Mouse (Mus musculus) kidney, postnatal 14 days (tissue): ENCODE measurements around the gene Lekr1.
"Not testable (repeated sequence)": the region's sequence is repeated elsewhere in the genome, so short reads cannot be mapped to it uniquely, and the experiment has no call there.

Experiments
- DNase-seq: peaks from one replicate; pipeline ENCODE4 v3.0.0; 2022; ENCODE audit warnings: mixed read lengths

Lekr1 gene

DNA sequence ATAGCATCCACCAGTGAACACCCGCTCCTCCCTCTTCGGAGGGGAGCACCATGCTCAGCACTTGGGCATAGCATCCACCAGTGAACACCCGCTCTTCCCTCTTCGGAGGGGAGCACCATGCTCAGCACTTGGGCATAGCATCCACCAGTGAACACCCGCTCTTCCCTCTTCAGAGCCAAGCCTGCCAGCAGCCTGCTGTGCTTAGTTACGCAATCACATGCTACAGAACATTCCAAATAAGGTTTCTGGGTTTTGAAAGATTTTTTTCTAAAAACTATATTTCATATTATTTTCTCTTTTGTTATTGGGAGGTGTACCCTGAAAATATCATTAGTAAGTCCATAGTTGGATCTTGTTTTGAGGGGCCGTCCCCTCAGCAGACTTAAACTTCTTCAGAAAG lies 103.6 kb downstream of the Lekr1 start:
- DNase-seq: not testable (repeated sequence)

DNA sequence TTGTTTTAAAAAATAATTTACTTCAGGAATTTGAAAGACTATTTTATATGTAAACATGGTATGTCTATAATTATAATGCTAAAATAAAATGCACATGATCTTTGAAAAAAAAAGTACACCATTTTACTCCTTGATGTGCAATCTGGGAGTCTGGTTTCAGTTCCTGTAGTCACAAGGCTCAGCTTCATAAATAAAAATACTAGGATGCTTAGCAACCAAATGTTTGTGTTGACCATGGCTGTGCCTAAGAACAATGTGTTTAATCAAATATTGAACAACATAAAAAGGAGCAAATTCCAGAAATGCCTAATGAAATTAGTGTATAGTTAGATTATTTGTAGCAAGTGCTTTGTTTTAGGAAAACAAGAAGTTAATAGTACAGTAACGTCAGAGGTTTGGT lies 107.9 kb downstream of the Lekr1 start:
- DNase-seq: no peak

DNA sequence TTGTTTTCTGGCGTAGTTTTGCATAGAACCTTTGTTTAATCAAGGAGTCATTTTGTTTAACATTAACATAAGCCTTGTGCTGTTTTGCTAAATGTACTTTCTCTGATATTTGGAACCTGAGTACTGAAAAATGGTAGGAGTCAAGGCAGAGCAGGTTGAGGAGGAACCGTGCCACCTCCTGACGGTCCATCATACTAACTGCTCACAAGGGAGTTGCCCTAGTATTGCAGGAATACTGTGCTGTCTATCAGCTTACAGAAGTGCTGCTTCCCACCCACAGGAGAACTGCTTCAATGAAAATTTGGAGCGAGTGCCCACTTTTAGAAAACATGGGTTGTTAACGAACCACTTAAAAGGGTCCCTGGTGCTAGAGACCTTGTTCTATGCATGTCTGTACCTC lies 109.1 kb downstream of the Lekr1 start:
- no peak for DNase-seq

DNA sequence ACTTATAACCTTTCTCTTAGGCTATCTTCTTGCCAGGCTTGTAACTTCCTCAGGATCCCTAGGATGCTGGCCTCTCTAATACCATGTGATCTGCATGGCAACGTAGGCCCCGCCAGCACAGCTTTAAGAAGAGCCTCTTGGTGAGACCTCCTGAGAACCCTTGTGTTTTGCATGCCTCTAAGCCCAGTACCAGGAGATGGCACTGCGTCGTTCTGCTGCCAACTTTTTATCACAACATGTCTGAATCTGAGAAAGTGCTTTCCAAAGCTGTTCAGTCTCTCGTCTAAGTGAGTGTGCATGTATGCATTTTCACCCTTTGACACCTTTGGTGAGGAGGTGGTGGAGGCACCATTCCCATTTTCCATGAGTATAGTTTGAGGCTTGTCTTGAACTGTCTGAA lies 116.2 kb downstream of the Lekr1 start:
- no peak for DNase-seq

DNA sequence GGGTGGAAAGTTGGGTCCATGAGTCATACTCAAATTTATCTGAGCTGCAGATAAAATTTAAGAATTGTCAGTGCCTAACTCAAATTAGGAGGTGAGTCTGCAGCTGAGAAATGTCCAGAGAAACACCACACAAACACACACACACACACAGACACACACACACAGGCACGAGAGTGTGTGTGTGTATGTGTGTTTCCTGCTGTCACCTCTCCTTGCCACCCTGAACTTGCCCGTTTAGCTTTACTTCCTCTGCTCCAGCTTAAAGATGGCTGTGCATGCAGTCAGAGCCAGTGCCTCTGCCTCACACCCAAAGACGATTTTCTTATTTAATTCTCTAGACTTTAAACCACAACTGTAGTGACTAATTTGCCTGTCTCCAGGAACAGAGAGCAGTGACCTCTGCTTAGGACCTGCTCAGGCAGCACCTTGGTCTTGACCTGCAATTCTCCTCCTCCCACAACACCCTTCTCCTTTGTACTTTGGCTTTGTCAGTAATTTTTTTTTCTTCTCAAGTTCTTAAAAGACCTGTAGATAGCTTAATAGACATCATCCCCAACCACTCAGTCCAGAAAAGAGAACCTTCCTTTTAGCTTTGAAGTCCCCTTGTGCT lies 124.2 kb downstream of the Lekr1 start:
- DNase-seq: peak; percentile 12

DNA sequence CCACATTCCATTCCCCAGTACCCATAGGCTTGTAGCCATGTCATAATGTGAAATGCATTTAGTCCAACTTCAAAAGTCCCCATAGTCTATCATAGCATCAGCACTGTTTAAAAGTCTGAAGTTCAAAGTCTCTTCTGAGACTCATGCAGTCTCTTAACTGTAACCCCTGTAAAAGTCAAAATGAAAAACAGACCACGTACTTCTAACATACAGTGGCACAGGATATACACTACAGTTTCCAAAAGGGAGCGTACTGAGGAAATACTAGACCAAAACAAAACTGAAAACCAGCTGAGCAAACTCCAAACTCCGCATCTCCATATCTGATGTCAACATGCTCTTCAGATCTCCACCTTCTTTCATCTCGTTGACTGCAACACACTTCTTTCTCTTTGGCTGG lies 127.5 kb downstream of the Lekr1 start:
- no peak for DNase-seq

DNA sequence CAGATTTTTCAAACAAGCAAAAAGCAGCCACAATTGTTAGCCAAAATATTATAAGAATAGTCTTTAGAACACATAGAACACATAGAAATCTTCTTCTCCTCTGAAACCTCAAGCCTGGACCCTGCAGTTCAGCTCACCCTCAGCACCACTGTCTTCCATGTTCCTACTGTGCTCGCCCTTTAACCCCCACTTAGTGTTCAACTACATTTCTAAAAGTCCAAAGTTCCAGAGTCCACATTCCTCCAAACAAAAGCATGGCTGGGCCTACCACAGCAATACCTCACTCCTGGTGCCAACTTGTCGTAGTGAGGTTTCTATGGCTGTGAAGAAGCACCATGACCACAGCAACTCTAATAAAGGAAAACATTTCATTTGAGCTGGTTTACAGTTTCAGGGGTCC lies 128.7 kb downstream of the Lekr1 start:
- peak; percentile 14 for DNase-seq

DNA sequence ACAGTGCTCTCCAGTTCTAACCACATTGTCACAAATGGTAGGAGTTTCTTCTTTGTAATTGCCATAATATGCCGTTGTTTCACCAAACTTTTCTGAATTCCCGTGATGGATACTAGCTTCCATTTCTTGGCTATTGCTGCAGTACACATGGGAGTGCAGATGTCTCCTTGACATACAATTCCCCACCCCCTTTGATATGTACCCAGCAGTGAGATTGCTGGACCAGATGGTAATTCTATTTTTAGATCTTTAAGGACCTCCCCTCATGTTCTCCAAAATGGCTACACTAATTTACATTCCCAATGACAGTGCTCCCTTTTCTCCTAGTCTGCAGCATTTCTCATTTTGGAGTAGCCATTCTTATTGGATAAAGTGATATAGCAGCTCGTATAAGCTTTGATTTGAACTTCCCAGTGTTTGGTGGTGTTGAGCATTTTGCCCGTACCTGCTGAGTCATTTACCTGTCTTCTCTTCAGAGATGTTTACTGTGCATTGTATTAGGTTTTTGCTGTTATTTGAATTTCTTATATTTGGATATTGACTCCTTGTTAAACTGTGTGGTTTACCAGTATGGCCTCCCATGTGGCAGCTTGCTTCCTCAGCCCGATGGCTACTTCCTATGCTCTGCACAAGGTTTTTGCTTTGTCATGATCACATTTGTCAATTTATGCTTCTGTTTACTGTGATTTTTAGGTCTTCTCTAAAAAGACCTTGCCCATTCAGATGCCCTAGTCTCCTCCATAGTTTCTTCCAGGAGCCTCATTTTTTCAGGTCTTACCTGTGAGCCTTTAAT lies 131.5 kb downstream of the Lekr1 start:
- DNase-seq: no peak

DNA sequence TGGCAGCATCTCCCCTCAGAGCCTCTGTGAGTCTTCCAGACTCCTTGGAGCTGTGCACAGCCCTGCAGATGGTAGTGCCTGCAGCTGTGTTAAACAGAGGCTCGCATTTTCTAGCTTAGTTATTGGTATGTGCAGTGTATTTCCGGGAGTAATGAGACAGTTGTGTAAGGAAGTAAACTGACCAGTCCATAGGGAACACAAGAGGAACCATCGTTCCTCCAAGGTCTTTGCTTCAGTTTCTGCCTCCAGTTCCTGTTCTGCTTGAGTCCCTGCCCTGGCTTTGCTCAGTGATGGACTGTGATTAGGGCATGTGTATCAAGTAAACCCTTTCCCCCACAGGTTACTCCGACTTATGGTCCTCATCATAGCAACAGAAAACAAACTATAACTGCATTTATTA lies 134.9 kb downstream of the Lekr1 start:
- no peak for DNase-seq

DNA sequence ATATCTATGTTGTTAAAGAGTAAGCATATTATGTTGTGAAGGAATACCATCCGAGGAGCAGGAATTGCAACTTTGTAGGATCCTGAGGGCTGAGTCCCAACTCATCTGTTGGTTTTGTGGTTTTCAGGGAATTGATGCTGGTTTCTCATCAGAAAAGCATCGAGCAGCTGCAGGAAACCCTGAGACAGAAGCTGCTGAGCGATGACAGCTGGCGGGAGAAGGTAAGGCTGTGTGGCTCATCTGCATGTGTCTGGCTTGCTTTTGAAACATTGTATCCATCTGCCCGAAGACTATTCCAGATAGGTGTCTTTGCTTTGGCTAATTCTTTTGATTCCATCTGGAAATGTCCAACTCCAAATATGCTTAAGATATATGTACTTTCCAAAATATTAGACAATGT lies 136.2 kb downstream of the Lekr1 start:
- no peak for DNase-seq

DNA sequence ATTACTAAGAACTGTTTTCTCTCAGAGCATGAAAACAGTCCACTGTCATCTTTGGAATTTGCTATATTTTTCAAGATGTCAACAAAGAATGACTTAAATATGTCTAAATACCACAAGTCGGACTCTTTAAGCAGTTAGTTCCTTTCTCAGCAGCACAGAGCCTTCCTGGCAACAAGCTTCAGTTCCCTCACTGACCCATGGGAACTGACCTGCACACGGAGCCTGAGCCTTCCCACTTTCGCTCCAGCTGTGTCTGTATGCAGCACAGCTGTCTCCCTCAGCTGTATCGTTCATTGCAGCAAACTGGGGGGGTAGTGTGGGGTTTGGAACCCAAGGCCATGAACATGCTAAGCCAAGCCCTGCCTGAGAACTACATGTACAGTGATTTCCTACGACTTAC lies 136.8 kb downstream of the Lekr1 start:
- peak; percentile 30 for DNase-seq

DNA sequence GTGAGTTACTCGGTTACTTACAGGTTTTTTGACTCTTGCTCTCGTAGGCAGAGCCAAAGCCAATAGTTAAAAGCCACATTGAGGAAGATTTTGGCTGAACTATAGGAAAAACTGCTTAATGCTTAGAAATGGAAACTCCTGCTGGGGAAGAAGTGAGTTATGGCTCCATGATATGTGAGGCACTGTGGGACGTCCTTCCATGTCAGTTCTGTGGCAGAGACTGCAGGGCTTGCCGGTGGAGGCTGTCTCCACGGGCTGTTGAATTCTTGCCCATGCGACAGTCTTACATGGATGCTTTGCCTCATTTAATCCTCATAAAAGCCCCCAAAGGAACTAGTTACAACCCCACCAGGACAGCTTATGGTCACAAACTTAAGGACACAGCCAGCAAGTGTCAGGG lies 148.9 kb downstream of the Lekr1 start:
- no peak for DNase-seq

DNA sequence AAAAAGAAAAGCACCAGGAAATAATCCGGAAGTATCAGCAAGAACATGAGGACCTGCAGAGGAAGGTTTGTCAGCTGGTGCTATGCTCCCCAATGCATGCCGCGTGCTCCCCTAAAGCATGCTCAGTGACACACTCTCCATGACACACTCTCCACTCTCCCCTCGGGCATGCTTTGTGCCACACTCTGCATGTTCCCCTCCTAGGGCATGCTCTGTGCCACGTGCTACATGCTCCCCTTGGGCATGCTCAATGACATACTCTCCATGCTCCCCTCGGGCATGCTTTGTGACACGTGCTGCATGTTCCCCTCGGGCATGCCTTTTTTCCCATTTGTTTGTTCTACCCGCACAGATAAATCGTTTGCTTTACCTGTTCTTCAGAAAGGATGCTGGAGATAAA lies 150.0 kb downstream of the Lekr1 start:
- DNase-seq: no peak

DNA sequence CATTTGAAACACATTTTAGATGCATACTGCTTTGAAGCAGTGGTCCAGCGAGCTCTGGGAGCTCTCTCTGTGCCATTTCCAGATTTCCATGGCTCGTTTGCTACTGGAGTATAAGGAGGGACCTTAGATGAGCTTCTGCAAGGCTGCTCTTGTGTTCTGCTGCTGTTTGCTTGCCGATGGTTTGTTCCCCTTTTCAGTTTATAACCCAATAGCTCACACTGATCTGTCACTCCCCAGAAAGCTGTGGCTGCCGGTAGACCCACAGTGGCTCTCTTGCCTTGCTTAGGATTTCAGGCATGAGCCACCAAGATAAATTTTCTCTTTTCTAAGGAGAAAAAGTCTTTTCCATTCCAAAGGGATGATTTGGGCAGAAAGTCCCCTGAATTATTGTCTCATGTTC lies 152.6 kb downstream of the Lekr1 start:
- no peak for DNase-seq

DNA sequence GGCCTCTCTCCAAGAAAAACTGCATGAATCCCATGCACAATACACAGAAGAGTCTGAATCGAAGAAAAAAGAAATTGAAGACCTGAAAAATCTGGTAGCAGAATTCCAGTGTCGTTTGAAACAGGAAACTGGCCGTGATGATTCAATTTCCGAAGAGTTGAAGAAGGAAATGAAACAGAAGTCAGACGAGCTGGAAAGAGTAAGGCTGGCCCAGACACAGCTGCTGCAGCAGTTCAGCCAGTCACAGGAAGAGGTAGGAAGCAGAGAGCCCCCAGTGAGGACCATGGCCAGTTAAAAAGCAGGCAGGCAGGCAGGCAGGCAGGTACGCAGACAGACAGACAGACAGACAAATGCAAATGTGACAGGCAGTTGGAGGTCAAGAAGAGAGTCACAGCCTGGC lies 153.8 kb downstream of the Lekr1 start:
- no peak for DNase-seq

DNA sequence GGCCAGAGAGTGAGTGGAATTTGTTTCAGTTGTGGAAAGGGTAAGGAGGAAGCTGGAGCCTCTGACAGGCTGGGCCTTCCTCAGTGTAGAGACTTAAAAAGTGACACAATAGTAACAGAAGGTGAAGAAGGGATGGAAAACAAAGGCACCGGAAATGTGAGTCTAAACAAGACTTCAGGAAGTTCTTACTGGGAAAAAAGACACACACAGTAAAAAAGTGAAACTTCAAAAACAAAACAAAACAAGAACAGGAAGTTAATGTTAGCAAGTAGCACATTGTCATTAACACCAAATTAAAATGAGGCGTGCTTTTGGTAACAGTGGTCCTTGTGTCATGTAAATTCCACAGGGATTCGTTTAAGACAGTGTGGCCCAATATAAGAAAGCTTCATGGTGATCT lies 158.9 kb downstream of the Lekr1 start:
- no peak for DNase-seq

DNA sequence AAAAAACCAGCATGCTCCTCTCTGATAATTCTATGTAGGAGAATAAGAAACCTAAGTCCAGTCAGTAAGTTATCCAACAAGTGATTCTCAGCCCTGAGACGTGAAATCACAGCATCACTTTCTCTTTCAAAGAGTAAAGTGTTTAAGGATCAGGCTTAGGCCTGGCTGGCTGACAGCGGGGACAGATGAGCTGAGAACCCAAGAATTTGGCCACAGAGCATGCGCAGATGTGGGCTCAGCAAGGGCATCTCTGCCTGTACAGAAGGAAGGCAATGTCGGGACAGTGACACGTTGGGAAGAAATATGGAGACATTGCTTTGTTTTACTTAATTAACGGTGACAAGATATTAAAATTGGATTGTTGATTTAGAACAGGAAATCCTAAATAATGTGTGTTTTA lies 160.7 kb downstream of the Lekr1 start:
- no peak for DNase-seq

DNA sequence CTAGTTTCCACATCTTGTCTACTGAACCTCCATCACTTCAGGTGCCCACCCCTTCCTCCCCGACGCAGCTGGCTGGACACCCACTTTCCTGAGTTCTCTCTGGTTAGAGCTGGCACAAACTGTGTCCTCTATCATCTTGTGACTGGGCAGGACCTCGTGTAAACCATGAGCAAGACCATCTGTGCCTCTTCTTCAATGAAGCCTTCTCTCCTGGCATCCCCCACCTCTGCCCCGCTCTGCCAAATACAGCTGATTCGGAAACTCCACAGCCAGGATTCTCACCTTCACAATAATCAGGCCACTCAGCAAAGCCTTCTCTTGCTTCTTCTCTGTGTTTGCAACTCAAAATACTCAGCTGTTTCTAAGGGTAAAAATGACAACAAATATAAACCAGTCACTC lies 161.4 kb downstream of the Lekr1 start:
- DNase-seq: no peak

DNA sequence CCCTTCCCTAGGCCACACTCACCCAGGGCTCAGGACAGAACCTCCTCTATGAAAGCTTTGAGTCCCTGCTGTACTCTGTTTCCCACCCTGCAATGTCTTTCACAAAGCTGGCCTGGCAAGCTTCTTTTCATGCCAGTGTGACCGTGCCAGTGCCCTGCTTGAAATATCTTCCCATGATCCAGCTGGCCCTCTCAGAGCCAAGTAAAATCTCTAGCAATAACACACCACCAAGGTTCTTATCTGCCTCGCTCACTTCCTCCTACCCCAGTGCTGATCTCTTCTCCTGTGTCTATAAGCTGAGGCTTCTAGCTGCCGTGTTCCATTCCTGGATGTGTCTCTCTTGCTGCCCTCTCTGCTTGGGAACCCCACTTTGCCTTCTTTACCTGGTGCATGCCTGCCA lies 162.0 kb downstream of the Lekr1 start:
- no peak for DNase-seq

DNA sequence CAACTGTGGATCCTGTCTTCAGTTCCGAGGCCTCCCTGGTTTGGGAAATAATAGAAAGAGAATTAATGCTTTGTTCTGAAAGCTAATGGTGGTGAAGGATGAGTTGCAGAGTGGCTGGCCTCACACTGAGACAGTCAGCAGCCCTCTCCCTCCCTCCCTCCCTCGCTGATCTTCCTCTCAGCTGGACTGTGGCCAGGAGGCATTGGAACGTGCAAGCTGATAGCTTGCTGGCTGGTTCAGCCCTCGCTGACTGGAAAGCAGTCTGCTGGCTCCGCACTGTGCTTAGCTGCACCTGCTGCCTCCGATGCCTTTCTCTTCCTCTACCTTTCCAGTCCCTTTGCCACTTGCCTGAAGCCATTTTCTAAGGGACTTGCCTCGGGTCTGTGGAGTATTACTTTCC lies 163.2 kb downstream of the Lekr1 start:
- DNase-seq: peak; percentile 87

DNA sequence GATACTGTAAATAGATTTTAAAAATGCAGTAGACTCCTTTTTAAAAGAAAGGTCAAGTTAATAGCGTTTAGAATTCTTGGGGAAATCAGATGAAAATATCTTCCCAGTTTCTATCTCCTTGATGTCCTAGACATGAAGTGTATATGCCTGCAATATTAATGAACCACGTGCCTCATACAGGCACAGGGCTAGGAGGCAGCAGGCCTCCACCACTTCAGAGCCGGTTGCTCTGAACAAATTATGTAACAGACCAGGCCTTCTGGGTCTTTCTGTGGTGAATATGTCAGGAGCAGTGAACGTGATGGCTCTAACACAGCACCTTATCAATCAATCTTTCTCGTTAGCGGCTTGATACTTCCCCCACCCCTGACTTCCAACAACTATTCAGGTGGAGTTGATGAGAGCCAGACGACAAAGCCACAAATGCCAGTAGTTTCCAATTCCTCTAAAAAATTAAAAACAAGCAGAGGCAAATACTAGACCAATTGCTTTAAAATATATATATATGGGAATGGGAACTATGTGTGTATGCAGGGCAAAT lies 164.0 kb downstream of the Lekr1 start:
- DNase-seq: no peak

DNA sequence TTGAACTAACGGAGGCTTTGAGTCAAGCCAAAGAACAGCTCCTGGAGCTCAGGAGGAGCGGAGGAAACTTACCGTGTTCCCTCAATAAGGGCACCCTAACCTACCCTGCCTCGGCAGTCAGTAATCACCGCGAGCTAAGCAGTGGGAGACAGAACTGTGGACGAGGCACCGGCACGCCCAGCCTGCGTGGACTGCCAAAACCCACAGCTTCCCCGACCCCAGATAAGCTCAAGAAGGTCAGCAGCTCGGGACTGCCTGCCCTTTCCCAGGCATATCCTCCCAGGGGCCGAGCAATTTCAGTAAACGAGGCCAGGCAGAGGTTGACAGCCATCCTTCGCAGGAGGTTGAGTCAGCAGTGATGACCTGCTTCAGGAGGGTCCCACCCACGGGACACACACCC lies 164.8 kb downstream of the Lekr1 start:
- DNase-seq: no peak

DNA sequence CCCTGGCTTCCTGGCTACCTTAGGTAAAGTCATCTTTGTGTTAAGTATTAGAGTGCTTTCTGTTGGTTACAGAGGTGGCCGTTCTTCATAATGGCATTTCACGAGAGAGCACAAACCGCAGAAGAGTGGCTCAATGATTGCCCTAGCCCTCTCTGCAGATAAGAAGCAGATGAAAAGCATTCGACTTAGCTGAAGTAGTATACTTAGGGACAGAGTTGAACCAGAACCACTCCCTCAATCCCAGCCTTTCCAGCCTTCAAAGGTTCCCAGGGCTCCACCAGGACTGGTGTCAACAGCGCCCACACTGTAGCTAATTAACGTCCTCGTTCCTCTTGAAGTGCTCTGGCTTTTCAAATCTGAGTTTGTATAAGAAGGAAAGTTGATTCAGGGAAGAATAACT lies 166.4 kb downstream of the Lekr1 start:
- DNase-seq: no peak

DNA sequence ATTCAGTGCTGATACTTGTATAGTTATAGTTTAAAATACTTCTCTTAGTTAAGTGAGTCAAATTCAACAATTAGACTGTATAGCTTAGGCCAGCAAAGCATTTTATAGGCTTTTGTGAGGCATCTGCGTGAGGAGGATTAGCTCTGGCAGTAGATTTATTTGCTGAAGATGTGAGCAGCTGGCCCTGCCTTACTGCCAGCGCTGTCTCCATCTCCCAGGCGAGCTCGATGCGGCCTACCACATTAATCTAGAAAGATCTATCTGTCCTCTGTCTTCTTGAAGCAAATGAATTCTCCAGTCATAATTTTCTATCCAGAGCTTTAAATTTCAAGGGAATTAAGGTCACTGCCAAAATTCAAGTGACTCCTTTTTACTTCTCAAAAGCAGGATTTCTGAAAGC lies 170.4 kb downstream of the Lekr1 start:
- DNase-seq: no peak

DNA sequence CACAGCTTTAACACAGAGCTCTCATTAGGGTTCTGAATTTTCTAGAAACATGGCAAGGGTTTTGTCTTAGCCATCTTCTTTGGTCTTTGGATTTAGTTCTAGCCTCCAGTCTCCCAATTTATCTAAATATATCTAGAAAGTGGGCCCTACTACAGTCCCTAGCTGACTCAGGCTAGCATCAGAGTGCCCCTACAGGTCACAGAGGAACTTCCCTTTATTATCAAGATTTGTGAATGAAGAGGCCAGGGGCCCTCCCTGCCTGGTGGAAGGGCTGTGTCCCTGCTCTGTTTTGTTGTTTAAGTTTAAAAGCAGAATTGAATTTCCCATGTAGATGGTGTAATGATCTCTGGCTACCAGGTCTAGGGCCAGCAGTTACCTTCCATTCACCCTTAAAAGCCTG lies 173.6 kb downstream of the Lekr1 start:
- DNase-seq: no peak
